Mouse (Mus musculus) forebrain, embryonic 15.5 days (tissue): ENCODE measurements around the gene Tbc1d2. TPM values are rescaled to one million over a fixed set of nuclear protein-coding genes. Genes with fewer than 3 reads are reported as not detected.
"Not testable (repeated sequence)": the region's sequence is repeated elsewhere in the genome, so short reads cannot be mapped to it uniquely, and the experiment has no call there.

Experiments
- ATAC-seq: fragments of 200-750 bp; cut with Nextera tagmentation; replicated peaks from 2 replicates; pipeline ENCODE4 v1.8.0; 2017; ENCODE audit warnings: mild to moderate bottlenecking, moderate TSS enrichment, moderate library complexity
- H3K27ac ChIP-seq: fragments of 300-500 bp; sonication (generic); replicated peaks from 2 replicates; pipeline ENCODE4 v1.5.1; 2015; ENCODE audit warnings: mild to moderate bottlenecking, inconsistent platforms
- H3K27me3 ChIP-seq: fragments of 300-500 bp; sonication (generic); 2 replicates; pipeline ENCODE4 v1.6.1; 2015; ENCODE audit warnings: inconsistent platforms
- H3K36me3 ChIP-seq: fragments of 300-500 bp; sonication (generic); 2 replicates; pipeline ENCODE4 v1.6.1; 2015; ENCODE audit warnings: mild to moderate bottlenecking, inconsistent platforms
- H3K4me1 ChIP-seq: fragments of 300-500 bp; sonication (generic); 2 replicates; pipeline ENCODE4 v1.6.1; 2015; ENCODE audit warnings: inconsistent platforms
- H3K4me2 ChIP-seq: fragments of 300-500 bp; sonication (generic); replicated peaks from 2 replicates; pipeline ENCODE4 v1.6.1; 2015; ENCODE audit warnings: mild to moderate bottlenecking, inconsistent platforms
- H3K4me3 ChIP-seq: fragments of 300-500 bp; sonication (generic); 2 replicates; pipeline ENCODE4 v1.5.1; 2015; ENCODE audit warnings: mild to moderate bottlenecking, inconsistent platforms
- H3K9ac ChIP-seq: fragments of 300-500 bp; sonication (generic); replicated peaks from 2 replicates; pipeline ENCODE4 v1.6.1; 2015; ENCODE audit warnings: mild to moderate bottlenecking, inconsistent platforms
- H3K9me3 ChIP-seq: fragments of 300-500 bp; sonication (generic); 2 replicates; pipeline ENCODE4 v1.6.1; 2016; ENCODE audit warnings: inconsistent platforms
- WGBS: fragments of 180-500 bp; shearing (Covaris S2); methylation state at CpG from one replicate; pipeline ENCODE4 v1.1.7; 2015; ENCODE audit warnings: mixed read lengths; 5-methylcytosine and 5-hydroxymethylcytosine counted together
- polyA plus RNA-seq: library from polyadenylated mRNA; unstranded; fragments of >200 nt; fragmentation: Nextera tagmentation; extraction: Ambion mirVana; gene quantifications from 2 replicates; pipeline ENCODE4 v1.2.1, GENCODE M21; 2015

The Tbc1d2 gene
- polyA plus RNA-seq, 1 experiment from 2014 or later, result 0.98 TPM

DNA sequence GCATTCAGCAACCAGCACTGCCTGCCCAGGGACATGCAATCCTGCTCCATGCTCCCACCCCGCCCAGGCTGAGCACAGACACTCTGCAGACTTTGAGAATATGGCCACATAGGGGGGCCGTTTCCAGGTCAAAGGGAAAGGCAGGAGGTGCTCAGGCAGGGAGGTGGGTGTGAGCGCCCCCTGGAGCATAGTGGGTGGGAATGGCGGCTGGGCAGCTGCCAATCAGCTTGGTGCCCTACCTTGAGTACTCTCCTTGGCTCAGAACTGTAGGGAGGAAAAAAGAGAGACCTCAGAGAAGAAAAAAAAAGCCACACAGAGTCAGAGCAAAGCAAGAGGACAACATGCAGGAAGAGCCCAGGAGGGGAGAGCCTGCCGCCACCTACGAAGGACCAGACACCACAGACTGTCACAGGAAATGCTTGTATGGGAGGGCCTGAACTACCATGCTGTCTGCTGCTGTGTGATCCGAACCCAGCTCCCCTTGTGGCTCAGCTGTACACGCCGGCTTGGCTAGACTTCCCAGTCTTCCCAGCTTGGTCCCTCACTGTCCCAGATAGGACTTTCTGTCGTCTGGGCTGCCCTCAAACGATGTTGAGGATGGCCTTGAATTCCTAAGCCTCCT lies 31.7 kb downstream of the Tbc1d2 start:
- no peak overlapping the region for H3K4me3 ChIP-seq
- 67% methylated on average over 11 of the region's 11 CpGs for WGBS

DNA sequence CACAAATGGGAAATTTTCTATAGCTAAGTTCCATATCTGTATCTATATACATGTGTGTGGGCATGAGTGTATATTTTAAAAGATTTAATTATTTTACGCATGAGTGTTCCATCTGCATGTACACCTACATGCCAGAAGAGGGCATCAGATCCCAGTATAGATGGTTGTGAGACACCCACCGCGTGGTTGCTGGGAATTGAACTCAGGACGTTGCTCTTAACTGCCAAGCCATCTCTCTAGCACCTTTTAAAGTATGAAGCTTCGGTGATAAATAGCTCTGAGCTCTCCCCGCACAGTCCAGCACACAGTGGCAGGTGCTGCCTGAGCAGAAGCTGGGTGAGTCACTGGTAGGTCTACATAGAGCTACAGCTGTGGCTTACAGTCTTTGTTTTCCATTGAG lies 32.6 kb downstream of the Tbc1d2 start:
- Histone ChIP-seq H3K9ac (no peak overlapping the region), H3K4me1 (peaks cover 3% of the 10 kb centered on the region; the same call in 1 of the 2 replicates), H3K36me3 (no peaks in the 10 kb centered on the region), H3K27ac (no peak overlapping the region), H3K4me3 (no peak overlapping the region), H3K27me3 (no peaks in the 10 kb centered on the region), H3K4me2 (no peak overlapping the region), H3K9me3 (no peaks in the 10 kb centered on the region)
- ATAC-seq, result no peak
- WGBS, result 71% methylated on average over 6 of the region's 6 CpGs

More for the DNA sequence above, 31.7 kb downstream of the Tbc1d2 start:
- ATAC-seq, result no peak
- Histone ChIP-seq H3K4me2 (no peak overlapping the region), H3K4me1 (peaks cover 3% of the 10 kb centered on the region; the same call in 1 of the 2 replicates), H3K36me3 (no peaks in the 10 kb centered on the region), H3K27me3 (no peaks in the 10 kb centered on the region), H3K27ac (no peak overlapping the region), H3K9me3 (no peaks in the 10 kb centered on the region), H3K9ac (no peak overlapping the region)

DNA sequence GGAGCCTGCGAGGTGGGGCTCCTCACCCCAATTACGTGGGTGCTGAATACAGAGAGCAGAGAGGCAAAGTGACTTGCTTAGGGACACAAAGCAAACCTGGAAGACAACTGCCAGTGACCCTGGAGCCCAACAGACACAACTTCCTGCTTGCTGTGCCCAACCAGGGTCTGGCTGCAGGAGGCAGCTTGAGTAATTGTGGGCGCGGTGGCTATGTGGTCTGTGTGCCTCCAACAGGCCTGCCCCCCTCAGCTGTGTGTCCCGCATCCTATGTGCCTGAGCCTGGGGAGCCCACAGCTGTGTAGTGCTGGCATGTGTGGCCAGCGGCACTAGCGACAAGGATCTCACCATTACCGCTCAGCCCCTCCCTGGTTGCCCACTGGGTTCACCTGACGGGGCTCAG lies 35.4 kb downstream of the Tbc1d2 start:
- no peak overlapping the region for H3K4me2 ChIP-seq
- no peaks in the 10 kb centered on the region for H3K9me3 ChIP-seq
- H3K36me3 ChIP-seq, result no peaks in the 10 kb centered on the region
- no peak for ATAC-seq
- no peaks in the 10 kb centered on the region for H3K27me3 ChIP-seq
- H3K9ac ChIP-seq, result no peak overlapping the region
- no peak overlapping the region for H3K4me3 ChIP-seq
- no peak overlapping the region for H3K27ac ChIP-seq
- 74% methylated on average over 9 of the region's 9 CpGs for WGBS
- H3K4me1 ChIP-seq, result no peaks in the 10 kb centered on the region

DNA sequence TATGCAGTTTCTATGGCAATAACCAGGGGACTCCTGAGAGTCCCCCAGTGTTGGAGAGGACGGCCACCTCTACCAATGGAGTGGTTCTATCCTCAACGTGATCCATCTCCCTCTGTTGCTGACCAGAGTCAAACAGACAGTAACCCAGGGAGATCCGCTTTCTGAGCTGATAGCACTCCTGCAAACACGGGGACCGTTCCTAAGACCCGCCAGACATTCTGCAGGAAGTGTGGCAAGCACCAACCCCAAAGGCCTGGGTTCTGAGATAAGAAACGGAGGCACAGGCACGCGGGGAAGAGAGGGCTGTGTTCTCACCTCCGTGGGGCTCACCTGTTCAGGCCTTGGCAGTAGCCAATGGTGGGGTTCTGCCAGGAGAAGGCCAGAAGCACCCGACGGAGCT lies 36.4 kb downstream of the Tbc1d2 start:
- WGBS, result 81% methylated on average over 12 of the region's 12 CpGs

DNA sequence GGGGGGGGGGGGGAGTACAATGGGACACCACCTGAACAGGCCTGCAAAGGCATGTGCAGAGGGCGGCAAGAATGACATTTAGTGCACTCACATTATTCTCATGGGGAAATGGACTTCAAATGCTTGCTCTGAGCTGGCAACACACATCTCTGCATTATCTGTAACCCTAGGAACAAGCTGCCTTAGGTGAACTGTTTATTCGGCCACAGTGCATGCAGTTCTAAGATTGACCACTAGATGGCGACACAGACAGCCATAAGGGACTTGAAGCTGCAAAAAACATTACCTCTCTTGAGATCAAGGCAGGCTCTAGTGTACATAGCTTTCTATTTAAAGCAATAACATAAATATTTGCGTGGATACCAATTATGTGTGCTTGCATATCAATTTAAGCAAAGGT lies 38.8 kb downstream of the Tbc1d2 start:
- Histone ChIP-seq H3K4me1 (no peaks in the 10 kb centered on the region), H3K27ac (no peak overlapping the region), H3K36me3 (no peaks in the 10 kb centered on the region), H3K4me2 (no peak overlapping the region), H3K4me3 (no peak overlapping the region), H3K27me3 (no peaks in the 10 kb centered on the region), H3K9me3 (no peaks in the 10 kb centered on the region), H3K9ac (no peak overlapping the region)
- peak; percentile 73 for ATAC-seq
- WGBS, result 1% methylated on average over 4 of the region's 4 CpGs

More for the DNA sequence above, 36.4 kb downstream of the Tbc1d2 start:
- Histone ChIP-seq H3K4me3 (no peak overlapping the region), H3K27me3 (no peaks in the 10 kb centered on the region), H3K36me3 (no peaks in the 10 kb centered on the region), H3K9me3 (no peaks in the 10 kb centered on the region), H3K4me1 (no peaks in the 10 kb centered on the region), H3K9ac (no peak overlapping the region), H3K27ac (no peak overlapping the region), H3K4me2 (no peak overlapping the region)
- no peak for ATAC-seq

DNA sequence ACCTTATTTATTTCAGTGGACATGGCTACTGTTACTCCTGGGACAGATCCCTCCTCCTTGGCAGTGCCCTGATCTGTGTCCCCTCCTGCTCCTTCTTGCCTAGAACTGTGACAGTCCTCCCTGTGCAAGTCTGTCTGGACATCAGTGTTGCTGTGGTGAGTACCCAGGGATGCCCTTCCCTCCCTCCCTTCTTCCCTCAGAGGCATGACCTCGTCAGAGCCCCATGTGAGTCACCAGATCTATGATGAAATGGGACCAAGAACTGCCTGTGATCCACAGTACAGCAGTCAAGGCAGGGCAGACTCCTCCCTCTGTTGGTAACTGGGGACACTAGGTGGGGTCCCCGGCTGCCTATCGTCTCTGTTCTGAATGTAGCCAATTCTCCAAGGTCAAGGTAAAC lies 42.4 kb downstream of the Tbc1d2 start:
- 85% methylated on average over 3 of the region's 3 CpGs for WGBS

DNA sequence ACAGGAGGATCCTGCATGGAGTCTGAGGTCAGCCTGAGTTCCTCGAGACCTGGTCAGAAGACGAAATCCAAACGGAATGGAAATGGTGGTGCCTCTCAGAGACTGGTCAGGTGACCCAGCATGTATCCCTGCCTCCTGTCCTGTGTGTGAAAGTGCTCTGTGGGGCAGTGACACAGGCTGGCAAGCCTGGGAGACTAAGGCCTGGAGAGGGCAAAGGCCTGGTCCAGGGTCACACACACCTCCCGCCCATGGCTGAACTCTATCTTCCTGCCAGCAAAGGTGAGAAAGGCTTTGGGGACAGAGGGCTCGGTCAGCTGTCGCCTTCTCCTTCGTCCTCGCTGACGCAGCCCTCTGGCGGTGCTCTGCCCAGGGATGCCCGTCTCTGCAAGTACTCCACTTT lies 44.6 kb downstream of the Tbc1d2 start:
- Histone ChIP-seq H3K4me1 (peaks cover 14% of the 10 kb centered on the region), H3K36me3 (no peaks in the 10 kb centered on the region), H3K27me3 (peaks cover 10% of the 10 kb centered on the region; the same call in 1 of the 2 replicates), H3K9me3 (no peaks in the 10 kb centered on the region), H3K27ac (no peak overlapping the region), H3K4me2 (no peak overlapping the region), H3K4me3 (no peak overlapping the region), H3K9ac (no peak overlapping the region)
- WGBS, result 68% methylated on average over 11 of the region's 11 CpGs
- ATAC-seq, result no peak

More for the DNA sequence above, 42.4 kb downstream of the Tbc1d2 start:
- no peak overlapping the region for H3K4me2 ChIP-seq
- H3K9me3 ChIP-seq, result no peaks in the 10 kb centered on the region
- H3K27ac ChIP-seq, result no peak overlapping the region
- no peak overlapping the region for H3K9ac ChIP-seq
- H3K4me3 ChIP-seq, result no peak overlapping the region
- no peaks in the 10 kb centered on the region for H3K36me3 ChIP-seq
- H3K27me3 ChIP-seq, result no peaks in the 10 kb centered on the region
- no peak for ATAC-seq
- H3K4me1 ChIP-seq, result no peaks in the 10 kb centered on the region

DNA sequence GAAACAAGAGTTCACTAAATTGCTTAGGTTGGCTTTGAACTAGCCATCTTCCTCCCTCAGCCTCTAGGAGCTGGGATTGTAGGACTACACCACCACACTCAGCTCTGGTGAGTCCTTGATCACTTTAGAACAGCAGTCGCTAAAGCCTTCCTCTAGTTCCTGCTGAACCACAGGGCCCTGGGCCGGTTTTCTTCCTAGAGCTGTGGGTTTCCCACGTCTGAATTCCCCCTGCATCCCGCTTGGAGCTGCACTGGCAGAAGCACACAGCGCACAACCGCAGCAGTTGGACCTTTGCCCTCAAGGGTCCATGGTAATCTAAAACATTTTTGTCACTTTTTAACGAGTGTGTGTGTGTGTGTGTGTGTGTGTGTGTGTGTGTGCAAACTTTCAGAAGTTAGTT lies 47.3 kb downstream of the Tbc1d2 start:
- Histone ChIP-seq H3K9me3 (no peaks in the 10 kb centered on the region), H3K9ac (no peak overlapping the region), H3K27ac (no peak overlapping the region), H3K36me3 (no peaks in the 10 kb centered on the region), H3K27me3 (peaks cover 16% of the 10 kb centered on the region; the same call in 1 of the 2 replicates), H3K4me1 (peaks cover 16% of the 10 kb centered on the region), H3K4me2 (no peak overlapping the region), H3K4me3 (no peak overlapping the region)
- ATAC-seq, result no peak
- 61% methylated on average over 7 of the region's 7 CpGs for WGBS

DNA sequence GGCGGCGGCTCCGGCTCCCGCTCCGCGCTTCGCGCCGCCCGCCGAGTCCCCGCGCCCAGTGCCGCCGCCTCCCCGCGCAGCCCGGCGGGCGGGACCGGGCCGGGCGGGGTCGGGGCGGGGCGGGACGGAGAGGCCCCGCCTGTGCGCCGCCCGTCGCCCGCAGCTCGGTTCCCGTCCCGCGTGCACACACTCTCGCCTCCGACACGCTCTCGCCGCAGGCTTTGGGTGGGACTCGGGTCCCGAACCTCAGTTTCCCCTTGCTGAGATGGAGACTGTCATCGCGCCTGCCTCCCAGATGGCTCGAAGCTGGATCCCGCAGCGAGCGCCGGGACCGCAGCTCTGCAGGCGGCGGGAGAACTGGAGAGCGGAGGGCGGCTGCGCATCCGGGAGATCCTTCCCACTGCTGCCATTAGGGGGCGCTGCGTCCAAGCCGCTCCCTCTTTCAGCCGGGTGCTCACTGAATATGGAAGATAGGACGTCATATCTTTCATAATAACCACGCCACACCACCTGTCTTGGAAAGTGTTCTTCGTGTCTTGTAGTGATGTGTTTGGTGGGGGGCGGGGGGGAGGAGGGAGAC lies 48.1 kb downstream of the Tbc1d2 start, which contains the start of gene Coro2a:
Coro2a (minus strand) TSS at position 359 of the 580 bp plus-strand sequence.
- Histone ChIP-seq H3K4me1 (peaks cover 16% of the 10 kb centered on the region), H3K27ac (no peak within 1 kb of the TSS; the same call in 1 of the 2 replicates), H3K27me3 (peaks cover 16% of the 10 kb centered on the region; the same call in 1 of the 2 replicates), H3K9ac (peak within 1 kb of the TSS; percentile 53), H3K36me3 (no peaks in the 10 kb centered on the region), H3K9me3 (no peaks in the 10 kb centered on the region), H3K4me2 (peak within 1 kb of the TSS; percentile 81), H3K4me3 (peak within 1 kb of the TSS; percentile 54)
- ATAC-seq, result peak; percentile 75
- WGBS, result under 1% methylated on average over 48 of the region's 66 CpGs

DNA sequence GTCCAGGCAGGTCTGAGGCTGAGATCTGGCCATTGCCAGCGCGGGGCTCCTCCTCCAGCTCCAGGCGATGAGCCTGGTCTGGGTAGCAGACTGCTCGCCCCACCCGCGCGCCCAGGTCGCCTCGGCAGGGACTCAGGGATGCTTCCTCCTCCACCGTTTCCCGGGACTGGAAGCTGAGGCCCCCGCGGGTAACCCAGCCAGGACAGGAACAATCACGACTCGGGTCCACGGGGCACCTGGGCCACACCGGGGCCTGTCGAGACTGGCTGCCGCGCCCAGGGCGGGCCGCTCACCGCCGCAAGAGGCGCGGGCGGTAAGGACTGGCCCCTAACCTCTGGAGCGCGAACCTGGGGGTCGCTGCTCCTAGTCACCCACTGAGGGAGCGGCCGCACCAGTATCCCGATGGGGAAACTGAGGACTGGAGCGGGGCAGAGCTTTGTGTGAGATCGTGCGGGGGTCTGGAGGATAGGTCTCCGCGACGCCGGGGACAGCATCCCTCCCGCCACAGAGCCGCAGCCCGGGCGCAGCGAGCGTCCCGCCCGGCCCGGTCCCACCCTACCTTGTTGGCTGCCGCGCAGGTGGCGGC lies 48.7 kb downstream of the Tbc1d2 start:
- peaks cover 16% of the 10 kb centered on the region for H3K4me1 ChIP-seq
- H3K27ac ChIP-seq, result no peak overlapping the region
- WGBS, result under 1% methylated on average over 49 of the region's 52 CpGs

DNA sequence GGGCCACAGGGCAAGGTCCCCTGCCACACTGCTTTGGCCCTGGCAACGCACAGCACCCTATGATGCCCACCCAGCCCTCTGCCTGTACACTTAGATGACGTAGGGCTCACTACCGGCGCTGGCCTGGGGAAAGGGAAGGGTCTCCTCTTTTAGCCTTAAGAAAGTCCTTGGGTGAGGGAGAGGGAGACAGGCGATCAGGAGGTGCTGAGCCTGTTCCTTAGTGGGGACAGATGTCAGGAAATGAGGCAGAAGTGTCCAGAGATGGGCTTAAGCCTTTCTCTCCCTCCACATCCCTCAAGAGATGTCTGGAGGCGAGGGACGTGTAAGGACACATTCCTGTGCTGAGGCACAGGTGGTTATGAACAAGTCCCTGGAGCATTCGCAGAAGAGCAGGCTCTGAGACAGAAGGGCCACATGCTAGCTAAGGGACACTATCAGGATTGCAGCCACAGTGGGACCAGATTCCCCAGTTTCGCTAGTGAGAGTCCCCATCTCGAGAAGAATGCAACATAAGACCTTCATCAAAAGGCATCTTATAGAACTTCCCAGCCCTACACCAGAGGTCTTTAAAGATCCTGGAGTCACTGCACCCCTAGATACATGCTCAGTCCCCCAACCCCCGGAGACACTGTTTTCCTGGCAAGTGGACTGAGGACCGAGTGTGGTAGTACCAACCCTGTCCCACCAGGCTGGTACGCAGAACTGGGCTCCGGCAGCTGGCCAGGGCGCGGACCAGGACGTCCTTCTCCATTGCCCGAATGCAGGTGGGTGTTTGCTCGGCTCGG lies 49.3 kb downstream of the Tbc1d2 start:
- 38% methylated on average over 20 of the region's 20 CpGs for WGBS
- Histone ChIP-seq H3K36me3 (no peaks in the 10 kb centered on the region), H3K27ac (no peak overlapping the region), H3K27me3 (peaks cover 16% of the 10 kb centered on the region; the same call in 1 of the 2 replicates), H3K9me3 (no peaks in the 10 kb centered on the region), H3K4me2 (peak overlapping the region; percentile 81), H3K9ac (peak overlapping the region; percentile 53), H3K4me3 (peak overlapping the region; percentile 54), H3K4me1 (peaks cover 16% of the 10 kb centered on the region)
- peak; percentile 2; the same call in 1 of the 2 replicates for ATAC-seq

More for the DNA sequence above, 48.7 kb downstream of the Tbc1d2 start:
- peak; percentile 10; the same call in 1 of the 2 replicates for ATAC-seq
- no peaks in the 10 kb centered on the region for H3K9me3 ChIP-seq
- peak overlapping the region; percentile 81 for H3K4me2 ChIP-seq
- H3K4me3 ChIP-seq, result peak overlapping the region; percentile 54
- H3K9ac ChIP-seq, result peak overlapping the region; percentile 53
- H3K27me3 ChIP-seq, result peaks cover 16% of the 10 kb centered on the region; the same call in 1 of the 2 replicates
- H3K36me3 ChIP-seq, result no peaks in the 10 kb centered on the region

DNA sequence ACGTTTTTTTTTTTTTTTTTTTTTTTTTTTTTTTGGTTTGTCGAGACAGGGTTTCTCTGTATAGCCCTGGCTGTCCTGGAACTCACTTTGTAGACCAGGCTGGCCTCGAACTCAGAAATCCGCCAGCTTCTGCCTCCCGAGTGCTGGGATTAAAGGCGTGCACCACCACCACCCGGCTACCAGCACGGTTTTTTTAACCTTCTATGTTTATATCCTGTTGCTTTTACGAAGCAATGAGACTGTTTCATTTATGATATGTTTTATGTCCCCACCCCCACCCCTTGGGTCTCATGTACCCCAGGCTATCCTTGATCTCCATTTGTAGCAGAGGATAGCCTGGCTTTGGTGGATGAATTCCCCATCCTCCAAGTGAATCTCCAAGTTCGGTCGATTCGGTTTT lies 50.4 kb downstream of the Tbc1d2 start:
- peaks cover 16% of the 10 kb centered on the region; the same call in 1 of the 2 replicates for H3K27me3 ChIP-seq
- not testable (repeated sequence) for H3K4me3 ChIP-seq, H3K9ac ChIP-seq, H3K4me2 ChIP-seq, H3K36me3 ChIP-seq, H3K27ac ChIP-seq, H3K9me3 ChIP-seq, ATAC-seq
- peaks cover 16% of the 10 kb centered on the region for H3K4me1 ChIP-seq
- 84% methylated on average over 12 of the region's 12 CpGs for WGBS
